Mouse (Mus musculus) limb, embryonic 12.5 days (tissue): ENCODE results near the gene Acaa1b. TPM values are rescaled to one million over a fixed set of nuclear protein-coding genes. Genes with fewer than 3 reads are reported as not detected.

Experiments
- ATAC-seq: fragments of 200-750 bp; cut with Nextera tagmentation; 2 replicates; pipeline ENCODE4 v1.8.0; 2017; ENCODE audit warnings: low read depth, moderate TSS enrichment; ENCODE audit not compliant: insufficient number of reproducible peaks, insufficient read depth, low FRiP score, low TSS enrichment
- H3K27ac ChIP-seq: fragments of 300-500 bp; sonication (generic); 2 replicates; pipeline ENCODE4 v1.5.1; 2016; ENCODE audit warnings: mild to moderate bottlenecking, moderate library complexity
- H3K27me3 ChIP-seq: fragments of 300-500 bp; sonication (generic); 2 replicates; pipeline ENCODE4 v1.6.1; 2016; ENCODE audit warnings: mild to moderate bottlenecking, moderate library complexity
- H3K36me3 ChIP-seq: fragments of 300-500 bp; sonication (generic); 2 replicates; pipeline ENCODE4 v1.6.1; 2016; ENCODE audit warnings: mild to moderate bottlenecking, moderate library complexity
- H3K4me1 ChIP-seq: fragments of 300-500 bp; sonication (generic); replicated peaks from 2 replicates; pipeline ENCODE4 v1.6.1; 2016
- H3K4me2 ChIP-seq: fragments of 300-500 bp; sonication (generic); 2 replicates; pipeline ENCODE4 v1.6.1; 2016; ENCODE audit warnings: mild to moderate bottlenecking, moderate library complexity
- H3K4me3 ChIP-seq: fragments of 300-500 bp; sonication (generic); replicated peaks from 2 replicates; pipeline ENCODE4 v1.5.1; 2016; ENCODE audit warnings: mild to moderate bottlenecking
- H3K9ac ChIP-seq: fragments of 300-500 bp; sonication (generic); replicated peaks from 2 replicates; pipeline ENCODE4 v1.6.1; 2016; ENCODE audit warnings: mild to moderate bottlenecking, moderate library complexity
- H3K9me3 ChIP-seq: fragments of 300-500 bp; sonication (generic); 2 replicates; pipeline ENCODE4 v1.6.1; 2016; ENCODE audit warnings: mild to moderate bottlenecking, moderate library complexity
- WGBS: fragments of 180-500 bp; shearing (Covaris S2); methylation state at CpG from one replicate; pipeline ENCODE4 v1.1.7; 2016; 5-methylcytosine and 5-hydroxymethylcytosine counted together
- polyA plus RNA-seq: library from polyadenylated mRNA; unstranded; fragments of >200 nt; fragmentation: Nextera tagmentation; extraction: Ambion mirVana; gene quantifications from 2 replicates; pipeline ENCODE4 v1.2.1, GENCODE M21; 2016

Gene Acaa1b
- polyA plus RNA-seq, 1 experiment from 2014 or later, result 1.5 TPM

- Histone ChIP-seq H3K9ac (no peak overlapping the region), H3K9me3 (peaks cover 3% of the 10 kb centered on the region; the same call in 1 of the 2 replicates), H3K36me3 (no peaks in the 10 kb centered on the region), H3K4me1 (peaks cover 32% of the 10 kb centered on the region), H3K4me3 (no peak overlapping the region), H3K27me3 (peaks cover 13% of the 10 kb centered on the region), H3K27ac (no peak overlapping the region), H3K4me2 (no peak overlapping the region)
- WGBS, result 79% methylated on average over 4 of the region's 4 CpGs
- ATAC-seq, result no peak
Measured at GRCm38 (mm10) chr9:119107566-119107965, 49.3 kb downstream of the Acaa1b start.

GRCm38 (mm10) chr9:119102783-119103113 lies 54.1 kb downstream of the Acaa1b start:
- H3K27ac ChIP-seq, result no peak overlapping the region
- 3% methylated on average over 19 of the region's 19 CpGs for WGBS
- H3K4me1 ChIP-seq, result peaks cover 12% of the 10 kb centered on the region
- no peaks in the 10 kb centered on the region for H3K36me3 ChIP-seq
- peaks cover 13% of the 10 kb centered on the region for H3K27me3 ChIP-seq
- peak overlapping the region; percentile 85 for H3K4me2 ChIP-seq
- peaks cover 3% of the 10 kb centered on the region; the same call in 1 of the 2 replicates for H3K9me3 ChIP-seq
- no peak for ATAC-seq
- H3K9ac ChIP-seq, result peak overlapping the region; percentile 58
- peak overlapping the region; percentile 62 for H3K4me3 ChIP-seq

- ATAC-seq, result peak; percentile 82
- H3K9me3 ChIP-seq, result no peaks in the 10 kb centered on the region
- H3K9ac ChIP-seq, result peak within 1 kb of the TSS; percentile 58
- peaks cover 12% of the 10 kb centered on the region for H3K4me1 ChIP-seq
- 0 out of 2 replicates have a peak within 1 kb of the TSS, but pooled peaks have one; percentile 42 for H3K27ac ChIP-seq
- H3K36me3 ChIP-seq, result no peaks in the 10 kb centered on the region
- 3% methylated on average over 44 of the region's 44 CpGs for WGBS
- H3K27me3 ChIP-seq, result peaks cover 13% of the 10 kb centered on the region
- peak within 1 kb of the TSS; percentile 85 for H3K4me2 ChIP-seq
- H3K4me3 ChIP-seq, result peak within 1 kb of the TSS; percentile 62
Measured at GRCm38 (mm10) chr9:119101992-119102782, 54.7 kb downstream of the Acaa1b start, which contains the start of gene Dlec1. Gene Dlec1 (plus strand): TSS chr9:119102478.

DNA sequence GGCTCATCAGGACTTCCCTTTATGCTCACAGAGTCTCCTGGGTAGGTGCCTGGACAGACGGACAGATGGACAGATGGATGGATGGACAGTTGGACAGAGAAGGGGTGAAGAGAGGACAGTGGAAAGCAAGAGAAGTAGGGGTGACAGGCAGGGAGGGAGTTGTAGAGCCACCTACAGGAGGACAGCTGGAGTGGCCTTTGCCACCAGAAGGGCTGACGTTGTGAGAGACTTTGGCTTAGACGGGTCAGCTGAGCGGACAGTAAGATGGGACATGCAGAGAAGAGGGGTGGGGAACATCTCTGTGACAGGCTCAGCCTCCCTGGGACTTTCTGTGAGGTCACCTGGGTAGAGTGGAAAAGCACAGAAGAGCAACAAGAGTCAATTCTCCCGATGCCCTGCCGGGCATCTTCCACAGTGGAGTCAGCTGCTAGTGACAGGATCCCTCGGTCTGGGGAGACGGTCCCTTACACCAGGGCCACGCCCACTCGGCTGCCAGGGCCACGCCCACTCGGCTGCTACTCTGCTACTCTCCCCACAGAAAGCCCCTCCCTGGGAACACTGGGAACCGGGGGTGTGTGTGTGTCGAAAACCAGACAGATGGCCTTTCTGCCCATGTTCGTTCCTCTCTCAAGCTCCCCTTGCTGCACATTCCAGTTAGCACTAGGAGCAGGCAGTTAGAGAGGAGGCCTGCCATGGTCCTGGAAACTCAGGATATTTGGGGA lies 56.6 kb downstream of the Acaa1b start:
- H3K4me3 ChIP-seq, result no peak overlapping the region
- peaks cover 28% of the 10 kb centered on the region for H3K4me1 ChIP-seq
- ATAC-seq, result no peak
- H3K9me3 ChIP-seq, result no peaks in the 10 kb centered on the region
- 18% methylated on average over 15 of the region's 15 CpGs for WGBS
- H3K27ac ChIP-seq, result no peak overlapping the region
- peaks cover 14% of the 10 kb centered on the region for H3K27me3 ChIP-seq
- H3K9ac ChIP-seq, result no peak overlapping the region
- no peaks in the 10 kb centered on the region for H3K36me3 ChIP-seq
- no peak overlapping the region for H3K4me2 ChIP-seq

Other genes starting within 250 kb of the Acaa1b start
- 19.2 and 19.9 TPM in 2 replicates for gene Ctdspl, start 230.6 kb downstream of the Acaa1b start, polyA plus RNA-seq
- 42.1 and 42.4 TPM in 2 replicates for gene Vill, start 104.3 kb downstream of the Acaa1b start, polyA plus RNA-seq
- gene Plcd1, start 63.6 kb downstream of the Acaa1b start, polyA plus RNA-seq, result 25.1 and 27.8 TPM in 2 replicates
- gene Dlec1, start 54.6 kb downstream of the Acaa1b start, polyA plus RNA-seq, result 2.0 and 2.3 TPM in 2 replicates
- not detected in 2 replicates for gene Gm47289, start 2.1 kb upstream of the Acaa1b start, polyA plus RNA-seq
- gene Slc22a13, start 52.0 kb upstream of the Acaa1b start, polyA plus RNA-seq, result not detected in 2 replicates
- 16.0 and 17.0 TPM in 2 replicates for gene Oxsr1, start 165.3 kb upstream of the Acaa1b start, polyA plus RNA-seq
- 81.3 and 81.6 TPM in 2 replicates for gene Acaa1a, start 182.6 kb upstream of the Acaa1b start, polyA plus RNA-seq
- gene Myd88, start 184.3 kb upstream of the Acaa1b start, polyA plus RNA-seq, result 9.2 and 9.9 TPM in 2 replicates
- 7.6 and 8.3 TPM in 2 replicates for gene Xylb, start 200.3 kb upstream of the Acaa1b start, polyA plus RNA-seq
- not detected in 2 replicates for gene Slc22a14, start 208.5 kb upstream of the Acaa1b start, polyA plus RNA-seq
- gene Acvr2b, start 245.0 kb upstream of the Acaa1b start, polyA plus RNA-seq, result 48.9 and 50.5 TPM in 2 replicates